Mouse (Mus musculus): ENCODE data around the gene Bivm. TPM values are rescaled to one million over a fixed set of nuclear protein-coding genes. Genes with fewer than 3 reads are reported as not detected.

Gene Bivm
- polyA plus RNA-seq, 1 experiment from 2014 or later: 35.6 TPM

DNA sequence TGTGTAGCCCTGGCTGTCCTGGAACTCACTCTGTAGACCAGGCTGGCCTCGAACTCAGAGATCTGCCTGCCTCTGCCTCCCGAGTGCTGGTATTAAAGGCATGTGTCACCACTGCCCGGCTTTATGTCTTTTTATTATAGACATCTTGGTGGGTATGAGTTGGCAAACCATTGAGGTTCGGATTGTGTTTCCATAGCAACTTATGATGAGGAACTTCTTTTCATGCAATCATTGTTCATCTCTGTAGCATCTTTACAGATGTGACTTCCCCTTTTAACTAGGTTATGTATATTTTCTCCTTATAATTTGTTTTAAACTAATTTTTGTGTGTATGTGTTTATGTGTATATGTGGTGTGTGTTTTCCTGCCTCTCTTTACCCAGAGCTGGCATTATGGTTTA lies 6.8 kb downstream of the Bivm start:
- ATAC-seq (no peak), DNase-seq (ENCODE audit: low spot score) (no peak)
- Histone ChIP-seq H3K4me3 (ENCODE audit: low read depth, low read length) (no peak overlapping the region), H3K9ac (ENCODE audit: low read length) (no peak overlapping the region), H3K4me1 (ENCODE audit: control insufficient read depth, insufficient read depth, low read length) (peaks cover 7% of the 10 kb centered on the region), H3K27me3 (replicated peaks; ENCODE audit: control insufficient read depth, insufficient read depth, low read length) (no peaks in the 10 kb centered on the region), H3K36me3 (ENCODE audit: control insufficient read depth, insufficient read depth, low read length) (peaks cover 37% of the 10 kb centered on the region), H3K9me3 (replicated peaks; ENCODE audit: control insufficient read depth, low read length) (no peaks in the 10 kb centered on the region), H3K4me2 (ENCODE audit: low read length) (no peak overlapping the region), H3K27ac (ENCODE audit: low read depth, low read length) (no peak overlapping the region)
- 94% methylated on average over 4 of the region's 4 CpGs for WGBS

DNA sequence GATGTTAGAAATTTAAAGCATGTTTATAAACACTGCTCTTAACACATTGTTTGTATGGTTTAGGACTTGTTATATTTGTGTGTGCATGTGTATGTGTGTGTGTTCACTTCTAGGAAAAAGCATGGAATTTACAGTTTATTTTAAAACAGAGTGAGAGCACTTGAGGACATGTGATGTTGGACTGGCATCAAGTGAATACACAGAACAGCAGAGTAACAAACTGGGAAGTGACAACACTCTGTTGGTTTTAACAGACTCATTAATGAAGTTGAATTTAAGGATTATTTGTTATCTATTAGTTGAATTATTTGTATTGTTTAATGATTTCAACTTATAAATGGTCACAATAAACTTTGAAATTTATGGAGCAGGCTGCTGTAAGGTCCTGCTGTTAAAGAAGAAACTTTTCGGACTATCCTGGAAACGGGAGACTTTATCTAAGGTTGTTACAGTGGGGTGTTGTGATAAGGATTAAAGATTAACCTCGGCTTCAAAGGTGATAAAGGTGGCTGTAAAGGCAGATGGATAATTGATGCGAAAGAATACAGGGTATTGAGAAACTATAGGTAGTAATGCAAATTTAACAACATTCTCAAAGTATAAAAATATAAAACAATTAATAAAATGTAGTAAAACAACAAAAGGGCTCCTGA lies 11.3 kb downstream of the Bivm start:
- Histone ChIP-seq H3K36me3 (ENCODE audit: control insufficient read depth, insufficient read depth, low read length) (peaks cover 49% of the 10 kb centered on the region), H3K27me3 (replicated peaks; ENCODE audit: control insufficient read depth, insufficient read depth, low read length) (no peaks in the 10 kb centered on the region), H3K4me2 (ENCODE audit: low read length) (no peak overlapping the region)

DNA sequence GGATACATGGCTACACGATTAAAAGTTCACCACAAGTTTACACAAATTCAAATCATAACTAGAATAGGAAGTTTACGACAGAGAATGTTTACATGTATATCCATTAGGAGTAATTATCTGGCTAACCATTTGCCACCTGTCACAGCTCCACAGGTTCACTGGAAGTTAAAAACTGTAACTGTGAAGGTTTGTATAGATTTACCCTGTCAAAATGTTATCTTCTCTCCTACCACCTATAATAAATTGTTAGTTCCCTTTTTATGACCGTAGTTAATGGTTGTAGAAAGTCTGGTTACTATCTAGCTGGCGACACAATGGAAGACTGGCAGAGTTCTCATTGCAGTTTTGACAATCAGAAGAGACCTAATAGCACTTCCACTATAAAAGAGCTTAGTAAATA lies 21.5 kb downstream of the Bivm start:
- Histone ChIP-seq H3K27me3 (replicated peaks; ENCODE audit: control insufficient read depth, insufficient read depth, low read length) (no peaks in the 10 kb centered on the region), H3K4me2 (ENCODE audit: low read length) (no peak overlapping the region), H3K4me1 (ENCODE audit: control insufficient read depth, insufficient read depth, low read length) (no peaks in the 10 kb centered on the region), H3K9me3 (replicated peaks; ENCODE audit: control insufficient read depth, low read length) (no peaks in the 10 kb centered on the region), H3K27ac (ENCODE audit: low read depth, low read length) (no peak overlapping the region), H3K36me3 (ENCODE audit: control insufficient read depth, insufficient read depth, low read length) (peaks cover 57% of the 10 kb centered on the region), H3K9ac (ENCODE audit: low read length) (no peak overlapping the region), H3K4me3 (ENCODE audit: low read depth, low read length) (no peak overlapping the region)
- WGBS: 95% methylated on average over 4 of the region's 4 CpGs
- ATAC-seq (no peak), DNase-seq (ENCODE audit: low spot score) (no peak)

More for the DNA sequence above, 11.3 kb downstream of the Bivm start:
- DNase-seq (ENCODE audit: low spot score) (no peak), ATAC-seq (no peak)
- no peak overlapping the region for H3K9ac ChIP-seq (ENCODE audit: low read length)
- 93% methylated on average over 4 of the region's 4 CpGs for WGBS
- H3K4me1 ChIP-seq (ENCODE audit: control insufficient read depth, insufficient read depth, low read length): no peaks in the 10 kb centered on the region
- H3K27ac ChIP-seq (ENCODE audit: low read depth, low read length): no peak overlapping the region
- no peaks in the 10 kb centered on the region for H3K9me3 ChIP-seq (replicated peaks; ENCODE audit: control insufficient read depth, low read length)
- no peak overlapping the region for H3K4me3 ChIP-seq (ENCODE audit: low read depth, low read length)

DNA sequence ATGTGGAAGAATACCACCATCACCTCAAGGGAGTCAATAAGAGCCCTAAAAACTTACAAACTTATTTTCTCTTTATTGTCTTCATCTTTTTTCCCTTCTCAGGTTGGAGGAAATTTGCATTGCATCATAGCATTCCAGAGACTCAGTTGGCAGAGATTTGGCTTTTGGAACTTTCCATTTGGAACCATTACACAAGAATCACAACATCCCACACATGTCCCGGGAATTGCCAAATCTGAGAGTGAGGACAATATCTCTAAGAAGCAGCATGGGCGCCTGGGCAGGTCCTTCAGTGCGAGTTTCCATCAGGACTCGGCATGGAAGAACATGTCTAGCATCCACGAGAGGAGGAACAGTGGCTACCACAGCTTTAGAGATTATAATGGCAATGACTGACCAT lies 24.0 kb downstream of the Bivm start:
- 91% methylated on average over 5 of the region's 5 CpGs for whole genome bisulfite sequencing
- Histone ChIP-seq H3K9ac (ENCODE audit: low read length) (no peak overlapping the region), H3K9me3 (replicated peaks; ENCODE audit: control insufficient read depth, low read length) (no peaks in the 10 kb centered on the region), H3K27me3 (replicated peaks; ENCODE audit: control insufficient read depth, insufficient read depth, low read length) (no peaks in the 10 kb centered on the region), H3K36me3 (ENCODE audit: control insufficient read depth, insufficient read depth, low read length) (peaks cover 44% of the 10 kb centered on the region), H3K4me3 (ENCODE audit: low read depth, low read length) (no peak overlapping the region), H3K4me1 (ENCODE audit: control insufficient read depth, insufficient read depth, low read length) (0 out of 2 replicates have a peak, but pooled peaks cover 3% of the 10 kb centered on the region), H3K27ac (ENCODE audit: low read depth, low read length) (no peak overlapping the region), H3K4me2 (ENCODE audit: low read length) (no peak overlapping the region)
- DNase-seq (ENCODE audit: low spot score) (no peak), ATAC-seq (no peak)

DNA sequence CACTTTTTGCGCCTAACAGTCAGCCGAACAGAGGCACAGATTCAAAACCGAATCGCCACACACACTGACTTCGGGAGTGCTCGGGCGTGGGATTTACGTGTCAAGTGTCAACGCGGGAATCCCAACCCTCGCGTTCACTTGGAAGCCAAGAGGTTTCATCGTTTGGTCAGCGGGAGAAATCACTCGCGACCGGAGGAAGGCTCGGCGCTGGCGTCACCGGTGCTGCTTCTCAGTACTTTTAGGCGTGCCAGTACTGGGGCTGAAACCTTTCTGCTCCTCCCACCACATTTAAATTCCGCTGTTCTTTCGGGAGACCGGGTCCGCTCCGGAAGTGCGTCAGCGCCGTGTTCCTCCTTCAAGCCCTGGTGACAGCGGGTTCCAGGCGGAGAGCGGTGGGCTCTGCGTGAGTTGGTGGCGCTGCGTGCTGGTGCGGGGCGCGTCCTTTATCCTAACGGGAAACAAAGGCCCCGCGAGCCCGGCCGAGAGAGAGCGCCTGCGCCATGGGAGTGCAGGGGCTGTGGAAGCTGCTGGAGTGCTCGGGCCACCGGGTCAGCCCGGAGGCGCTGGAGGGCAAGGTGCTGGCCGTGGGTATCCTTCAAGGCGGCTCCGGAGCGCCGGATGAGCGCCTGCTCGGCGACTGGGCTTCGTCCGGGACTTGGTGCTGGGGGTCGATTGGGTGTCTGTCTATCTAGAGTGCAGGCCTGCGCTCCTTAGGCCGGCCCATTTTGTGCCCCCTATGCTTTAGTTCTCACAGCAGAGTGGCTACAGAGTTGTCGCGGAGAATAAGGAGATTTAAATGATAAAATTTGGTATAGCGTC lies 29.0 kb downstream of the Bivm start, which contains the start of gene Ercc5:
Ercc5 (plus strand) TSS at position 182 of the 819 bp plus-strand sequence.
- peak within 1 kb of the TSS; percentile 84 for H3K4me3 ChIP-seq (ENCODE audit: low read depth, low read length)
- H3K27ac ChIP-seq (ENCODE audit: low read depth, low read length): peak within 1 kb of the TSS; percentile 99
- peak within 1 kb of the TSS; percentile 96 for H3K9ac ChIP-seq (ENCODE audit: low read length)
- WGBS: under 1% methylated on average over 66 of the region's 66 CpGs
- DNase-seq (ENCODE audit: low spot score) (peak; percentile 97), ATAC-seq (peak; percentile 99)
- peaks cover 11% of the 10 kb centered on the region for H3K36me3 ChIP-seq (ENCODE audit: control insufficient read depth, insufficient read depth, low read length)
- H3K4me2 ChIP-seq (ENCODE audit: low read length): peak within 1 kb of the TSS; percentile 77
- H3K9me3 ChIP-seq (replicated peaks; ENCODE audit: control insufficient read depth, low read length): no peaks in the 10 kb centered on the region; the same call in 1 of the 2 replicates
- no peaks in the 10 kb centered on the region for H3K27me3 ChIP-seq (replicated peaks; ENCODE audit: control insufficient read depth, insufficient read depth, low read length)
- H3K4me1 ChIP-seq (ENCODE audit: control insufficient read depth, insufficient read depth, low read length): peaks cover 6% of the 10 kb centered on the region; the same call in 1 of the 2 replicates

DNA sequence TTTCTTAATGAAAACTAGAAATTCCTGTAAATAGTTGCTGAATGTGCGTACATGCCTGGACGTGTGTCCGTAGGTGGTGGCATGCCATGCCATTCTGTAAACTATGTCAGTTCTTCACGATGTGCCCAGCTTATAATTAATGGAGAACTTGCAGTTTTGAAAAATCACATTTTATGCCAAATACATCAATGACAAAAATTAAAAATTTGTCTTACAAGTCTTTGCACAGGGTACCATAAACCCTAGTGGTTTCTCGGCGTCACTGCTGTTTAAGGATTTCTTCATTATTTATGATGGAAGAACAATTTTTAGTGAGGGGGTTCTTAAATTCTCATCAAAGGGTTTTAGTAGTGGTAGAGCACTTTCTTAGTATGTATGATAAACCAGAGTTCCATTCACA lies 29.9 kb downstream of the Bivm start:
- no peaks in the 10 kb centered on the region; the same call in 1 of the 2 replicates for H3K9me3 ChIP-seq (replicated peaks; ENCODE audit: control insufficient read depth, low read length)
- ATAC-seq: no peak
- peak overlapping the region; percentile 84 for H3K4me3 ChIP-seq (ENCODE audit: low read depth, low read length)
- H3K36me3 ChIP-seq (ENCODE audit: control insufficient read depth, insufficient read depth, low read length): peaks cover 2% of the 10 kb centered on the region
- H3K9ac ChIP-seq (ENCODE audit: low read length): peak overlapping the region; percentile 96
- no peak overlapping the region for H3K27ac ChIP-seq (ENCODE audit: low read depth, low read length)
- peaks cover 6% of the 10 kb centered on the region; the same call in 1 of the 2 replicates for H3K4me1 ChIP-seq (ENCODE audit: control insufficient read depth, insufficient read depth, low read length)
- H3K27me3 ChIP-seq (replicated peaks; ENCODE audit: control insufficient read depth, insufficient read depth, low read length): no peaks in the 10 kb centered on the region
- peak; percentile 51 for DNase-seq (ENCODE audit: low spot score)
- H3K4me2 ChIP-seq (ENCODE audit: low read length): peak overlapping the region; percentile 77
- 23% methylated on average over 6 of the region's 6 CpGs for WGBS

DNA sequence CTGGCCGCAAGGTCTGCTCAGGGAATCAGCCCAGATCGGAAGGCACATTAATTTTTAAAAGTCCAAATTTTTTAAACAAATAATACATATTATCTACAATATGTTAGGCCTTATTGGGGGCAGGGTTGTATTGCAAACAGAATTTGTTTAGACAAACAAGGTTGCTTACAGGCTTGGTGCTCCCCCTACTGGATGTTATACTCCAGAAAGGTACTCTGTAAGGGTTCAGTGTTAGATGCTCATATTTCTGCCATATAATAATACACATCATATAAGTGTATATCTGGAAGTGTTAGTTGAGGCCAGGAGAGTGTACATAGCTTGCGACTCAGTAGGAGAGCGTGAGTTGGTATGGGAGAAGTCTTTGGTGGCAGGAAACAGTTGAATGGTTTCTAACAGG lies 36.5 kb downstream of the Bivm start:
- Histone ChIP-seq H3K27me3 (replicated peaks; ENCODE audit: control insufficient read depth, insufficient read depth, low read length) (no peaks in the 10 kb centered on the region), H3K9me3 (replicated peaks; ENCODE audit: control insufficient read depth, low read length) (no peaks in the 10 kb centered on the region; the same call in 1 of the 2 replicates), H3K27ac (ENCODE audit: low read depth, low read length) (no peak overlapping the region), H3K36me3 (ENCODE audit: control insufficient read depth, insufficient read depth, low read length) (peaks cover 28% of the 10 kb centered on the region), H3K4me1 (ENCODE audit: control insufficient read depth, insufficient read depth, low read length) (no peaks in the 10 kb centered on the region), H3K9ac (ENCODE audit: low read length) (no peak overlapping the region), H3K4me3 (ENCODE audit: low read depth, low read length) (no peak overlapping the region), H3K4me2 (ENCODE audit: low read length) (no peak overlapping the region)
- ATAC-seq: no peak
- WGBS: 96% methylated on average over 4 of the region's 4 CpGs
- DNase-seq (ENCODE audit: low spot score): peak; percentile 42

DNA sequence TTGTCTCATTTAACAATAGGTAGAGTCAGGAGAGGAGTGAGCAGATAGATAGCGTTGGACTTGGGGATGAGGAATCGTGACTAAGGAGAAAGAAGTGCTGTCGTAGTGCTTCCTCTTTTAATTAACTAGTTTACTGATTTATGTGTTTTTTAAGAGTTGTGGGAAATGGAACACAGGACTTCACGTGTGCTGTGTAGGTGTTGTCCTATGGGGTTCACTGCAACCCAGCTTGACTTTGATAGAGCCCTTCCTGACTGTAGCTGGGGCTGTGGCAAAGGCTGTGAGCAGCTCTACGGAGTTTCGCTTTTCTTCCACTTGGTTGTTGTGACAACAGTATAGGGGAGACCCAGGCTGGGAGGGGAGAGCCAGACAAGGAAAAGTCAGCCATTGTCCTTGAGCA lies 39.6 kb downstream of the Bivm start:
- Histone ChIP-seq H3K4me2 (ENCODE audit: low read length) (no peak overlapping the region), H3K36me3 (ENCODE audit: control insufficient read depth, insufficient read depth, low read length) (peaks cover 56% of the 10 kb centered on the region)
- 97% methylated on average over 6 of the region's 6 CpGs for WGBS

DNA sequence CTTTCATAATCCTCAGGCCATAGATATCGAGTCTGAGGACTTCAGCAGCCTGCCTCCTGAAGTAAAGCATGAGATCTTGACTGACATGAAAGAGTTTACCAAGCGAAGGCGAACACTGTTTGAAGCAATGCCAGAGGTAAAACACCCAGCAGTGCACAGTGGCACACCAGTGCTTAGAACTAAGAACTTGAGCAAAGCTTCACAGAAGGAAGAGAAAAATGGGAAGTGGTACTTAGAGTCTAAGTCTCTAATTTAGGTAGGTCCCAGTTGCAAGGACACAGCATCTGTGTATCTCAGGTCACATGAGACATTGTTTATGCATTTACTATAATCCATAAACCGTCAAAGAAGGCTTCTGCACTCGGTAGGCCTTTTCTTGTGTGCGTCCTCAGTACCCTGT lies 43.1 kb downstream of the Bivm start:
- Histone ChIP-seq H3K9me3 (replicated peaks; ENCODE audit: control insufficient read depth, low read length) (no peaks in the 10 kb centered on the region), H3K4me3 (ENCODE audit: low read depth, low read length) (no peak overlapping the region), H3K9ac (ENCODE audit: low read length) (no peak overlapping the region), H3K4me1 (ENCODE audit: control insufficient read depth, insufficient read depth, low read length) (no peaks in the 10 kb centered on the region), H3K36me3 (ENCODE audit: control insufficient read depth, insufficient read depth, low read length) (peaks cover 85% of the 10 kb centered on the region), H3K4me2 (ENCODE audit: low read length) (no peak overlapping the region), H3K27ac (ENCODE audit: low read depth, low read length) (no peak overlapping the region), H3K27me3 (replicated peaks; ENCODE audit: control insufficient read depth, insufficient read depth, low read length) (no peaks in the 10 kb centered on the region)
- ATAC-seq (no peak), DNase-seq (ENCODE audit: low spot score) (no peak)
- 96% methylated on average over 6 of the region's 6 CpGs for WGBS

More for the DNA sequence above, 39.6 kb downstream of the Bivm start:
- ATAC-seq (no peak), DNase-seq (ENCODE audit: low spot score) (no peak)
- Histone ChIP-seq H3K9me3 (replicated peaks; ENCODE audit: control insufficient read depth, low read length) (no peaks in the 10 kb centered on the region), H3K4me3 (ENCODE audit: low read depth, low read length) (no peak overlapping the region), H3K9ac (ENCODE audit: low read length) (no peak overlapping the region), H3K27me3 (replicated peaks; ENCODE audit: control insufficient read depth, insufficient read depth, low read length) (no peaks in the 10 kb centered on the region), H3K27ac (ENCODE audit: low read depth, low read length) (no peak overlapping the region), H3K4me1 (ENCODE audit: control insufficient read depth, insufficient read depth, low read length) (no peaks in the 10 kb centered on the region)

Data from forebrain, embryonic 14.5 days (tissue).